Mouse (Mus musculus) forebrain, embryonic 13.5 days (tissue): Measurements from ENCODE around the gene Klhl23. TPM values are rescaled to one million over a fixed set of nuclear protein-coding genes. Genes with fewer than 3 reads are reported as not detected.
A peak's percentile ranks its signal among the peaks of the same experiment; 100 is the strongest.
"Not testable (repeated sequence)": the region's sequence is repeated elsewhere in the genome, so short reads cannot be mapped to it uniquely, and the experiment has no call there.

Experiments used
- ATAC-seq: fragments of 200-750 bp; cut with Nextera tagmentation; 2 replicates; pipeline ENCODE4 v1.8.0; 2017
- H3K27ac ChIP-seq: fragments of 300-500 bp; sonication (generic); 2 replicates; pipeline ENCODE4 v1.5.1; 2015; ENCODE audit warnings: inconsistent platforms, mild to moderate bottlenecking, moderate library complexity
- H3K27me3 ChIP-seq: fragments of 300-500 bp; sonication (generic); 2 replicates; pipeline ENCODE4 v1.6.1; 2015; ENCODE audit warnings: mild to moderate bottlenecking, inconsistent platforms
- H3K36me3 ChIP-seq: fragments of 300-500 bp; sonication (generic); 2 replicates; pipeline ENCODE4 v1.6.1; 2015; ENCODE audit warnings: mild to moderate bottlenecking, inconsistent platforms; ENCODE audit not compliant: poor library complexity, severe bottlenecking
- H3K4me1 ChIP-seq: fragments of 300-500 bp; sonication (generic); 2 replicates; pipeline ENCODE4 v1.6.1; 2015; ENCODE audit warnings: inconsistent platforms
- H3K4me2 ChIP-seq: fragments of 300-500 bp; sonication (generic); 2 replicates; pipeline ENCODE4 v1.6.1; 2015; ENCODE audit warnings: inconsistent platforms, mild to moderate bottlenecking, moderate library complexity
- H3K4me3 ChIP-seq: fragments of 300-500 bp; sonication (generic); 2 replicates; pipeline ENCODE4 v1.5.1; 2015; ENCODE audit warnings: mild to moderate bottlenecking, inconsistent platforms
- H3K9ac ChIP-seq: fragments of 300-500 bp; sonication (generic); 2 replicates; pipeline ENCODE4 v1.6.1; 2015; ENCODE audit warnings: mild to moderate bottlenecking, inconsistent platforms
- H3K9me3 ChIP-seq: fragments of 300-500 bp; sonication (generic); replicated peaks from 2 replicates; pipeline ENCODE4 v1.6.1; 2016; ENCODE audit warnings: inconsistent platforms
- WGBS: fragments of 180-500 bp; shearing (Covaris S2); methylation state at CpG from one replicate; pipeline ENCODE4 v1.1.7; 2015; 5-methylcytosine and 5-hydroxymethylcytosine counted together
- polyA plus RNA-seq: library from polyadenylated mRNA; unstranded; fragments of >200 nt; fragmentation: Nextera tagmentation; extraction: Ambion mirVana; gene quantifications from 2 replicates; pipeline ENCODE4 v1.2.1, GENCODE M21; 2015

The Klhl23 gene
- polyA plus RNA-seq: 45.2 and 49.5 TPM in 2 replicates

DNA sequence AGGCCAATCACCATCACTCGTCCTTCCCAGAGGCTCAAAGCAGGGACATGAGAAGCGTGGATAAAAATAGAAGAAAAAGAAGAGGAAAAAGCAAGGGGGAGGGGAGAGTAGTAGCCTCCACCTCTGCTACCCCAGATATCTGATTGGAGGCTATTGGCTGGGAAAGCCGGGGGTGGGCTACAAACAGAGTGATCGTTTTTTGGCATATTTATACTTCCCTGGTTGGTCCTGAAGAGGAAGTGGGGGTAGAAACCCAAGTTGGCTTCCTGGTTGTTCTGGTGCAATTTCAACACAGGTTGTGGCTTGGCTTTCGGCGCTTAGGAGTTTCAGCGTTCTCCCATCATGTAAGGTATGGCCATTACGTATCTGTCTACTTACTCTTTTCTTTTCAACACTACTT is at the start of gene Klhl23:
Klhl23 (plus strand) TSS at position 234 of the 400 bp plus-strand sequence.
- Histone ChIP-seq H3K27me3 (no peaks in the 10 kb centered on the region), H3K4me2 (peak within 1 kb of the TSS; percentile 77), H3K9me3 (no peaks in the 10 kb centered on the region), H3K4me1 (peaks cover 34% of the 10 kb centered on the region), H3K9ac (peak within 1 kb of the TSS; percentile 94), H3K4me3 (peak within 1 kb of the TSS; percentile 83), H3K27ac (peak within 1 kb of the TSS; percentile 92), H3K36me3 (peaks cover 12% of the 10 kb centered on the region; the same call in 1 of the 2 replicates)
- no peak for ATAC-seq
- WGBS: 25% methylated on average over 8 of the region's 8 CpGs

DNA sequence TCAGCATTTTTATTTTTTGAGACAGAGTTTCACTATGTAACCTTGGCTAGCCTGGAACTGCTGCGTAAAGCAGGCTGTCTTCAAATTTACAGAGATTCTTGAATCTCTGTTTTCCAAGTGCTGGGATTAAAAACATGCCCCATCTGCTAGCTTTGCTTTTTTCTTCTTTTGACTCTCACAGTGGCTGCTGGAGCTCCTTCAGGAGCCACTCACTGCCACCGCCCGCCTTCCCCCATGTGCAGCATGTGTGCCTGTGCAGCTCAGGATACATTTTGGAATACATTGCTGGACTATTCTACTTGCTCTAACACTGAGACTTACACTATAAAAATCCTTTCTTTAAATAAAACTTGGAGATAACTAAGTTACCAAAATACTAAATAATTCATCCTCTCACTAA is 48.4 kb upstream of the Klhl23 start:
- H3K36me3 ChIP-seq: peaks cover 20% of the 10 kb centered on the region
- H3K27ac ChIP-seq: no peak overlapping the region
- H3K9me3 ChIP-seq: no peaks in the 10 kb centered on the region
- 94% methylated on average over 3 of the region's 3 CpGs for WGBS
- H3K27me3 ChIP-seq: no peaks in the 10 kb centered on the region
- H3K4me2 ChIP-seq: no peak overlapping the region
- no peak for ATAC-seq
- H3K4me3 ChIP-seq: no peak overlapping the region
- no peak overlapping the region for H3K9ac ChIP-seq
- H3K4me1 ChIP-seq: no peaks in the 10 kb centered on the region

DNA sequence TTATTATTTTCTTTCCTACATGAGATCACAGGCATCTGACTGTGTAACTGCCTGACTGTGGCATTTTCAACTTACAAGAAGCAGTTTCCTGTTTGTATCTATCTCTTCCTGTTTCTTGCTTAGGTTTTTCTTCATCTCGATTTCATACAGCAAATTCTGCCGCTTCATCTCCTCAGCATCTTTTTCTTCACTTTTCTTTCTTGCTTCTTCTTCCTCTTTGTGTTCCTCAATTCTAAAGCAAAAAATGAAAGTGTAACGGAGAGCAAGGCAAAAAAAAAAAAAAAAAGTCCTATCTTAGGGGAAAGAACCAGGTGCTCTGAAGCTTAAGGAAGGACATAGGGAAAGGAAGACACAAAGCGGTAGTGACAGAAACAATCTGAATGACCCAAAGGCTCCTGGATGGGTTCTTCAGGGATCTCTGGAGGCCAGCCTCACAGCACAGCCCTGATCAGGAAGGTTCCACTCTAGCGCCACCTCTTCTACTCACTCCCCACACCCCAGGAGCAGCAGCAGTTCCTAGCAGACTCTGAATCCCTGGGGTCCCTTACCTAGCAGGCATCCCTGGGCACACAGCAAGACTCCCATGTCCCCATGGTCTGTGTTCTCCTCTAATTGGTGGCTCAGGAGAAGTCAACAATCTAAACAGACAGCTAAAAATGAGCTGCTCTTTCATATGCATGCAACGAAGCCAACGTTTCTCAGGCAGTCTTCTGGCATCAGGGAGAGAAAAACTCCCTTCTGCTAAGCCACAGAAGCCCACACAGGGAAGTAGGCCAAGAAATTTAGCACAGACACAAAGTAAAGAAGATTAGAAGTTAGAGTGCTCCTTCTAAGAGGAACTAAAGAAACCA is 43.5 kb upstream of the Klhl23 start:
- no peak overlapping the region for H3K4me3 ChIP-seq
- ATAC-seq: no peak
- no peak overlapping the region for H3K27ac ChIP-seq
- no peaks in the 10 kb centered on the region for H3K9me3 ChIP-seq
- 75% methylated on average over 7 of the region's 7 CpGs for WGBS
- H3K27me3 ChIP-seq: no peaks in the 10 kb centered on the region
- H3K9ac ChIP-seq: no peak overlapping the region
- peaks cover 36% of the 10 kb centered on the region for H3K36me3 ChIP-seq
- H3K4me1 ChIP-seq: no peaks in the 10 kb centered on the region
- no peak overlapping the region for H3K4me2 ChIP-seq

DNA sequence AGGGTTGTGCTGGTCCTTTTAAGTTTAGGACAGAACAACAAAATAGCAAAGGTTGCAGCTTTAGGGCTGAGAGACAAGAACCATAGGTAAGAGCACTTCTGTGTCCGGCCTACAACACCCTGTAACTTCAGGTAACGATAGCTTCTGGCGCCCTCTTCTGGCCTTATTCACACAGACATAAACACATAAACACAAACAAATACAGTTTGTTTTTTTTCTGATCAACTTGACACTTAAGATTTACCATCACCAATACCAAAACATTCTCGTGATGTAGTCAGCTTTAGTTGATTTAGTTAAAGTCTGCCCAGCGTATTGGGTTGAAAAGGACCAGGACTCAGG is 42.9 kb upstream of the Klhl23 start:
- 42% methylated on average over 5 of the region's 5 CpGs for WGBS
- Histone ChIP-seq H3K4me1 (no peaks in the 10 kb centered on the region), H3K36me3 (peaks cover 36% of the 10 kb centered on the region), H3K9me3 (no peaks in the 10 kb centered on the region), H3K4me3 (no peak overlapping the region), H3K4me2 (no peak overlapping the region), H3K27ac (no peak overlapping the region), H3K9ac (no peak overlapping the region), H3K27me3 (no peaks in the 10 kb centered on the region)
- ATAC-seq: no peak

DNA sequence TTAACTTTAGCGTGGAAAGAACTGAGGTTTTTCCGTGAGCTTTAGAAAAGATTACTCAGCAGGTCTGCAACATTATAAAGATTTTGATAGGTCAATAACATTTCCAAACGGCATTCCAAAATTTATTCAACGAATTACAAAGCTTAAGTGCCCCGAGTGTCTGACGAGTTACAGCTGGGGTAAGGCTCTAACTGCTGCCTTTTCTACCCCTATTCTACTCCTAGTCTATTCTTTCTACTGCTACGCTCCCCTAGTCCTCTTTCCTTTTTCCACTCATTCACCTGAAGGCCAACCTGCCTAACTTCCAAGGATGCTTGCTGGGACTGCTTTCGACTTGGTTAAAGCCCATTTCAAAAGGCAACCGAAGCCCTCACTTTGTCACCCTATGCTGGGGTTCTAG is 32.8 kb upstream of the Klhl23 start:
- peak overlapping the region; percentile 25; the same call in 1 of the 2 replicates for H3K27ac ChIP-seq
- H3K9me3 ChIP-seq: no peaks in the 10 kb centered on the region
- peak overlapping the region; percentile 67 for H3K4me3 ChIP-seq
- H3K4me2 ChIP-seq: peak overlapping the region; percentile 89
- ATAC-seq: peak; percentile 41; the same call in 1 of the 2 replicates
- peak overlapping the region; percentile 75 for H3K9ac ChIP-seq
- WGBS: 24% methylated on average over 9 of the region's 9 CpGs
- H3K4me1 ChIP-seq: peaks cover 10% of the 10 kb centered on the region
- H3K27me3 ChIP-seq: no peaks in the 10 kb centered on the region
- peaks cover 21% of the 10 kb centered on the region for H3K36me3 ChIP-seq

DNA sequence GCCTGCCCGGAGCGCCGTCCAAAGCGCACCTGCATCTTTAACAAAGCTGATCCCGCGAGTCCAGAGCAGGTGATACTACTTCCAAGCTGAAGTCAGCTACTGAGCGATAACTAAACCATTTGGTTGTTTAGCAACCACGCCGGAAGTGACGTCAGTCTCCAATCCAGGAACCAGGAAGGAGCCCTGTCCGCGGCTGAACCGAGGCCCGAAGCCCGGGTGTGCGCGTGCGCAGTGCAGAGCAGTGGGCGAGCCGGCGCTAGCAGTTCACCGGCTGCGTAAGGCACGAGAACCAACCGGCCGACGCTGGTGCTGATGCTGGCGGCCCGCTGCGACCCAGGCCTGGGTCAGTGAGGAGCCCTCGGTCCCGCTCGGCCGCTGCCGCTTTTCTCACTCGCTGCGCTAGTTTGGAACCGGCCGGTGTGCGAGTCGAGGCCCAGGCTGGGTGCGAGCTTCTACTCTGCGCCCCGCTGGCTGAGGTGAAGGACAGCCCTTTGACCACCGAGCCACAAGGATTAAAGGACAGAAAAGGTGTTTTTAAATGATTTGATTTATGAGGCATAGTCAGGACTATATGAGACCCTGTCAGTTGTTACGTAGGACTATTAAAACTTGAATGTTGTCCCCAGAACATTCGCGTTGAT is 32.2 kb upstream of the Klhl23 start, which contains the start of the genes Ccdc173 and Phospho2:
Ccdc173 (minus strand) TSS at position 147 of the 641 bp plus-strand sequence.
Phospho2 (plus strand) TSS at position 195 of the 641 bp plus-strand sequence.
- Histone ChIP-seq H3K27me3 (no peaks in the 10 kb centered on the region), H3K4me1 (peaks cover 10% of the 10 kb centered on the region), H3K27ac (peak within 1 kb of the TSS; percentile 76), H3K36me3 (peaks cover 24% of the 10 kb centered on the region), H3K9ac (peak within 1 kb of the TSS; percentile 75), H3K4me2 (peak within 1 kb of the TSS; percentile 89), H3K4me3 (peak within 1 kb of the TSS; percentile 67), H3K9me3 (no peaks in the 10 kb centered on the region)
- 2% methylated on average over 48 of the region's 48 CpGs for WGBS
- ATAC-seq: peak; percentile 98

DNA sequence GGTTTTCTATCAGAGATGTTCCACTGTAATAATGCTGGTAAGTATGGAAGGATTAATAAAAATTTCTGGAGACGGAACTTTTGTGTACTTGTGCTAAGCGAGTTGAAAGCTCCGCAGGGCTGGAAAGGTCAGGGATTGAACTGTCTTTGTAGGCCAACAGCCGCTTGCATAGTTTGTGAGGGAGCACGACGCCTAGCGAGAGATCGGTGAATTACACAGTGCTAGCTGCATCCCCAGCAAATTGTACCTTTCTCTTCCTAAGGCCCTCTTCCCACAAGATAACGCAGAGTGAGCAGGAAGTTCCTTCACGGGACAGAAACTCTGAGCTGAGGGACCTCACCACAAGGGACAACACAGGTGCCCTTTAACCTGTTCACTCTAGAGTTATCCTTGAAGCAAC is 31.5 kb upstream of the Klhl23 start:
- Histone ChIP-seq H3K9ac (peak overlapping the region; percentile 75), H3K4me3 (peak overlapping the region; percentile 67), H3K27me3 (no peaks in the 10 kb centered on the region), H3K4me2 (peak overlapping the region; percentile 89), H3K9me3 (no peaks in the 10 kb centered on the region), H3K36me3 (peaks cover 28% of the 10 kb centered on the region), H3K27ac (no peak overlapping the region), H3K4me1 (peaks cover 10% of the 10 kb centered on the region)
- peak; percentile 28; the same call in 1 of the 2 replicates for ATAC-seq
- WGBS: 1% methylated on average over 10 of the region's 10 CpGs

DNA sequence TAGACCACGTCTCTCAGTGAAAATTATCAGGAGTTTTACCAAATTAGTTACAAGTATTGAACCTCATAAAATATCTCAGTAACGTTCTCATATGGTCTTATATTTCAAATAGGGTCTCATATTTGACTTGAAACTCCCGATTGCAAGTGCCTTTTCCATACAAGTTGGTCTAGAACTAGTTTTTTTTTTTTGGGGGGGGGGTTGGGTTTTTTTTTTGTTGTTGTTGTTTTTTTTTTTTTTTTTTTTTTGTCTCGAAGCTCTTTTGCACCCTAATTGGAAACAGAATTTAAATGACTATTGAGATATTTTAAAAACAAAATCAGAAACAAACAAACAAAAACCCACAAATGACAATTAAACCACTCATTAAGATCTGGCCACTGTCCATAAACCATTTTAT is 31.0 kb upstream of the Klhl23 start:
- H3K4me3 ChIP-seq: peak overlapping the region; percentile 67; the same call in 1 of the 2 replicates
- 70% methylated on average over 4 of the region's 4 CpGs for WGBS

DNA sequence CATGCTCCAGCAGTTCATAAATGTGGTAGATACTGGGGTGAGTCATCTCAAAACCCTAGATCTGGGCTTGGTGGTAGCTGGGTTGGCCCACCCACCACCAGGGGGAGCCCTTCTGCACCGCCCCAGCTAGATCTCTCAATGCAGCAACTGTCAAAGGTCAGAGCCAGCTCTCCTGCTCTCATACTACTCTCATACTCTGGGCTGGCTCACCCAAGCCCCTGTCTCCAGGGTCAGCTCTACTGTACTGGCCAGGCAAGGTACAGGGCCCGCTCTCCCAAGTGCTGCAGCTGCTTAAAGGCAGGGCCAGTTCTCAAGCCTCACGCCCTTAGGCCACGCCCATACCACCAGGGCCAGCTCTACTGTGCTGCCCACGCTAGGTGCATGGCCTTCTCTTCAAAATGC is 18.8 kb upstream of the Klhl23 start:
- Histone ChIP-seq H3K4me3 (no peak overlapping the region), H3K9me3 (no peaks in the 10 kb centered on the region), H3K4me2 (no peak overlapping the region), H3K9ac (no peak overlapping the region), H3K36me3 (0 out of 2 replicates have a peak, but pooled peaks cover 2% of the 10 kb centered on the region), H3K27me3 (no peaks in the 10 kb centered on the region), H3K27ac (no peak overlapping the region), H3K4me1 (no peaks in the 10 kb centered on the region)
- no peak for ATAC-seq
- 57% methylated on average over 5 of the region's 5 CpGs for WGBS

More for the DNA sequence above, 31.0 kb upstream of the Klhl23 start:
- H3K9ac ChIP-seq: no peak overlapping the region
- H3K27ac ChIP-seq: no peak overlapping the region
- ATAC-seq: no peak
- H3K4me2 ChIP-seq: peak overlapping the region; percentile 89
- H3K9me3 ChIP-seq: no peaks in the 10 kb centered on the region
- H3K36me3 ChIP-seq: peaks cover 30% of the 10 kb centered on the region
- no peaks in the 10 kb centered on the region for H3K27me3 ChIP-seq
- H3K4me1 ChIP-seq: peaks cover 10% of the 10 kb centered on the region

DNA sequence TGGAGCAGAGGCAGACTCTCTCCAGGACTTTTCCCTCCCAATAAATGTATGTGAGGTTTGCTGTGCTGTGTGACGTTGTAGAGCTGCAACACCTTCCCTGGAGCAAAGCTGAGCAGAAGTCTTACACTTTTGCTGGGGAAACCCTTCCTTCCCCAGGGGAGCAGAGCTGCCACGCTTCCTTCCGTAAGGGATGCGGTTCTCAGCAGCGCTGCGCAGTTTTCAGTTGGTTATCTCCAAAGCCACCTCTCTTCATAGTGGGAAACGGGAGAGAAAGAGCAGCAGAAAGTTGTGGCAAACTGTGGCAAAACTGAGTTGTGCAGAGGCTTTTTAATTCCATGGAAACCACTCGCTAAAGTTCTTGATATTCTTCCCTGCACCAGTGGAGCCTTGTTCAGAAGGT is 18.0 kb upstream of the Klhl23 start:
- WGBS: 64% methylated on average over 8 of the region's 8 CpGs
- Histone ChIP-seq H3K27ac (no peak overlapping the region), H3K9me3 (no peaks in the 10 kb centered on the region), H3K27me3 (no peaks in the 10 kb centered on the region), H3K36me3 (no peaks in the 10 kb centered on the region), H3K4me3 (no peak overlapping the region), H3K4me1 (no peaks in the 10 kb centered on the region), H3K4me2 (no peak overlapping the region), H3K9ac (no peak overlapping the region)
- no peak for ATAC-seq

DNA sequence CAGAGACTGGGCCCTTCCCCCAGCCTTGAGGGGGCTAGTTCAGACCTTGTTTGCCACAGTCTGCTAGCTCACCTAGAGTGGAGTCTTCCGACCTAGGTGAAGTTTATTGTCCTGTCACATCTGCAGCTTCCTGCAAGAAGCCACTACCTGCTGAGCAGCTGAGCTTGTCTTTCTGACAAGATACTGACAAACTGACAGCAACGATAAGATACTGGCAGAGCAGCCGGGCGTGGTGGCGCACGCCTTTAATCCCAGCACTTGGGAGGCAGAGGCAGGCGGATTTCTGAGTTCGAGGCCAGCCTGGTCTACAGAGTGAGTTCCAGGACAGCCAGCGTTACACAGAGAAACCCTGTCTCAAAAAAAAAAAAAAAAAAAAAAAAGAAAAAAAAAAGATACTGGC is 17.1 kb upstream of the Klhl23 start:
- H3K4me2 ChIP-seq, H3K4me1 ChIP-seq, H3K36me3 ChIP-seq, ATAC-seq, H3K9me3 ChIP-seq, H3K27me3 ChIP-seq, H3K27ac ChIP-seq, H3K9ac ChIP-seq, H3K4me3 ChIP-seq: not testable (repeated sequence)
- WGBS: 90% methylated on average over 9 of the region's 9 CpGs

DNA sequence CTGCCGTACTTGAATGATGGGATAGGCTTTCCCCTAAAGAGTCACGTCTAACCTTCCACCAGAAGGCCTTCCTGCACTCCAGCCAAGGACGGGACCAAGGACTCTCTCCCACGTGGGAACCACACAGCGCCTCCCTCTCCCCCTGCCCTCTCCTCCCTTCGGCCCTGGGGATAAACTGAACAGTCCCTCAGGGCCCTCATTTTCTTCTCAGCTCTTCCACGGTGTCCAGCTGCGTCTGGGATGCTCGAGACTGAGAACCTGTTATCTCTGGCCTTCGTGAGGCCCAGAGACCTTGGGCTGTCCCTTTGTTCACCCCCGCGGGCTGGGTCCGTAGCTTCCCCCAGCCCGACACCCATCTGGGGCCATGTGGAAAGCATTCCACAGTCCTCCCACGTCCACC is 11.6 kb upstream of the Klhl23 start:
- H3K9me3 ChIP-seq: no peaks in the 10 kb centered on the region
- H3K27me3 ChIP-seq: no peaks in the 10 kb centered on the region
- no peak overlapping the region for H3K9ac ChIP-seq
- H3K4me1 ChIP-seq: no peaks in the 10 kb centered on the region
- 74% methylated on average over 15 of the region's 15 CpGs for WGBS
- H3K4me3 ChIP-seq: no peak overlapping the region
- ATAC-seq: no peak
- H3K4me2 ChIP-seq: no peak overlapping the region
- no peaks in the 10 kb centered on the region for H3K36me3 ChIP-seq
- H3K27ac ChIP-seq: no peak overlapping the region
